Mouse (Mus musculus) neural tube, embryonic 11.5 days (tissue): ENCODE data around the gene Schip1. TPM values are rescaled to one million over a fixed set of nuclear protein-coding genes. Genes with fewer than 3 reads are reported as not detected.

Source experiments
- ATAC-seq: fragments of 200-750 bp; cut with Nextera tagmentation; 2 replicates; pipeline ENCODE4 v1.8.0; 2017; ENCODE audit warnings: moderate number of reproducible peaks, mild to moderate bottlenecking, moderate TSS enrichment, moderate library complexity; ENCODE audit not compliant: insufficient read depth, low FRiP score, low TSS enrichment
- DNase-seq: peaks from one replicate; pipeline ENCODE4 v3.0.0-alpha.2; 2015; ENCODE audit warnings: low spot score
- H3K27ac ChIP-seq: fragments of 300-500 bp; sonication (generic); 2 replicates; pipeline ENCODE4 v1.5.1; 2014; ENCODE audit warnings: low read depth, mild to moderate bottlenecking, low read length
- H3K27me3 ChIP-seq: fragments of 300-500 bp; sonication (generic); 2 replicates; pipeline ENCODE4 v1.6.1; 2014; ENCODE audit warnings: mild to moderate bottlenecking, low read length, mixed read lengths; ENCODE audit not compliant: control insufficient read depth, insufficient read depth
- H3K36me3 ChIP-seq: fragments of 300-500 bp; sonication (generic); 2 replicates; pipeline ENCODE4 v1.6.1; 2014; ENCODE audit warnings: mild to moderate bottlenecking, low read length, moderate library complexity, mixed read lengths; ENCODE audit not compliant: control insufficient read depth, insufficient read depth
- H3K4me1 ChIP-seq: fragments of 300-500 bp; sonication (generic); 2 replicates; pipeline ENCODE4 v1.6.1; 2014; ENCODE audit warnings: low read length, mixed read lengths; ENCODE audit not compliant: control insufficient read depth, insufficient read depth
- H3K4me2 ChIP-seq: fragments of 300-500 bp; sonication (generic); 2 replicates; pipeline ENCODE4 v1.6.1; 2014; ENCODE audit warnings: low read depth, mild to moderate bottlenecking, moderate library complexity
- H3K4me3 ChIP-seq: fragments of 300-500 bp; sonication (generic); 2 replicates; pipeline ENCODE4 v1.5.1; 2014; ENCODE audit warnings: low read depth, low read length
- H3K9ac ChIP-seq: fragments of 300-500 bp; sonication (generic); 2 replicates; pipeline ENCODE4 v1.6.1; 2014; ENCODE audit warnings: mild to moderate bottlenecking, low read length
- H3K9me3 ChIP-seq: fragments of 300-500 bp; sonication (generic); 2 replicates; pipeline ENCODE4 v1.6.1; 2016; ENCODE audit warnings: low read length; ENCODE audit not compliant: control insufficient read depth
- WGBS: fragments of 180-500 bp; shearing (Covaris S2); extraction: QIAGEN DNeasy Blood & Tissue Kit; methylation state at CpG from one replicate; pipeline ENCODE4 v1.1.7; 2014; 5-methylcytosine and 5-hydroxymethylcytosine counted together
- polyA plus RNA-seq: library from polyadenylated mRNA; unstranded; fragments of >200 nt; fragmentation: Nextera tagmentation; extraction: Ambion mirVana; gene quantifications from 2 replicates; pipeline ENCODE4 v1.2.1, GENCODE M21; 2014

Schip1 gene
- polyA plus RNA-seq, 1 experiment from 2014 or later, result 87.2 TPM

- no peak overlapping the region for H3K4me3 ChIP-seq
- H3K9ac ChIP-seq, result no peak overlapping the region
- no peak overlapping the region for H3K27ac ChIP-seq
- no peaks in the 10 kb centered on the region for H3K4me1 ChIP-seq
- H3K36me3 ChIP-seq, result no peaks in the 10 kb centered on the region
- H3K27me3 ChIP-seq, result no peaks in the 10 kb centered on the region
- H3K4me2 ChIP-seq, result no peak overlapping the region
- no peaks in the 10 kb centered on the region for H3K9me3 ChIP-seq
- DNase-seq, result no peak
- 54% methylated on average over 2 of the region's 2 CpGs for WGBS
- ATAC-seq, result no peak
Observed at GRCm38 (mm10) chr3:68332515-68332914, 267.9 kb downstream of the Schip1 start.

GRCm38 (mm10) chr3:68335501-68335900 is 270.9 kb downstream of the Schip1 start:
- Histone ChIP-seq H3K9me3 (no peaks in the 10 kb centered on the region), H3K4me3 (no peak overlapping the region), H3K4me1 (no peaks in the 10 kb centered on the region), H3K27me3 (no peaks in the 10 kb centered on the region), H3K9ac (no peak overlapping the region), H3K36me3 (no peaks in the 10 kb centered on the region), H3K27ac (no peak overlapping the region), H3K4me2 (no peak overlapping the region)
- ATAC-seq (no peak), DNase-seq (no peak)
- 92% methylated on average over 4 of the region's 4 CpGs for WGBS

GRCm38 (mm10) chr3:68350624-68351023 is 286.0 kb downstream of the Schip1 start:
- Histone ChIP-seq H3K4me1 (no peaks in the 10 kb centered on the region; the same call in 1 of the 2 replicates), H3K36me3 (no peaks in the 10 kb centered on the region), H3K4me2 (no peak overlapping the region), H3K9ac (no peak overlapping the region), H3K27ac (no peak overlapping the region), H3K27me3 (no peaks in the 10 kb centered on the region), H3K9me3 (no peaks in the 10 kb centered on the region), H3K4me3 (no peak overlapping the region)
- 60% methylated on average over 6 of the region's 6 CpGs for WGBS
- DNase-seq, result no peak
- ATAC-seq, result no peak

- no peak for ATAC-seq
- H3K27ac ChIP-seq, result no peak overlapping the region
- 44% methylated on average over 3 of the region's 3 CpGs for WGBS
Observed at GRCm38 (mm10) chr3:68351461-68351860, 286.9 kb downstream of the Schip1 start.

GRCm38 (mm10) chr3:68352961-68353360 is 288.4 kb downstream of the Schip1 start:
- Histone ChIP-seq H3K4me2 (no peak overlapping the region), H3K27me3 (no peaks in the 10 kb centered on the region), H3K27ac (no peak overlapping the region), H3K4me3 (no peak overlapping the region), H3K9ac (no peak overlapping the region), H3K36me3 (no peaks in the 10 kb centered on the region), H3K4me1 (no peaks in the 10 kb centered on the region; the same call in 1 of the 2 replicates), H3K9me3 (no peaks in the 10 kb centered on the region)
- DNase-seq (no peak), ATAC-seq (no peak)
- WGBS, result 91% methylated on average over 7 of the region's 7 CpGs

More at GRCm38 (mm10) chr3:68351461-68351860, 286.9 kb downstream of the Schip1 start:
- no peak overlapping the region for H3K9ac ChIP-seq
- no peaks in the 10 kb centered on the region for H3K9me3 ChIP-seq
- H3K27me3 ChIP-seq, result no peaks in the 10 kb centered on the region
- H3K4me1 ChIP-seq, result no peaks in the 10 kb centered on the region; the same call in 1 of the 2 replicates
- H3K4me3 ChIP-seq, result no peak overlapping the region
- DNase-seq, result no peak
- H3K36me3 ChIP-seq, result no peaks in the 10 kb centered on the region
- H3K4me2 ChIP-seq, result no peak overlapping the region

GRCm38 (mm10) chr3:68353492-68353891 is 288.9 kb downstream of the Schip1 start:
- H3K4me3 ChIP-seq, result no peak overlapping the region
- DNase-seq, result no peak
- H3K4me1 ChIP-seq, result no peaks in the 10 kb centered on the region; the same call in 1 of the 2 replicates
- no peak overlapping the region for H3K4me2 ChIP-seq
- no peaks in the 10 kb centered on the region for H3K27me3 ChIP-seq
- H3K36me3 ChIP-seq, result no peaks in the 10 kb centered on the region
- no peaks in the 10 kb centered on the region for H3K9me3 ChIP-seq
- ATAC-seq, result no peak
- 61% methylated on average over 3 of the region's 3 CpGs for WGBS
- H3K9ac ChIP-seq, result no peak overlapping the region
- H3K27ac ChIP-seq, result no peak overlapping the region

- ATAC-seq (no peak), DNase-seq (no peak)
- Histone ChIP-seq H3K4me1 (no peaks in the 10 kb centered on the region), H3K27me3 (no peaks in the 10 kb centered on the region), H3K4me2 (no peak overlapping the region), H3K36me3 (no peaks in the 10 kb centered on the region), H3K9me3 (no peaks in the 10 kb centered on the region), H3K9ac (no peak overlapping the region), H3K4me3 (no peak overlapping the region), H3K27ac (no peak overlapping the region)
- 67% methylated on average over 2 of the region's 2 CpGs for WGBS
Observed at GRCm38 (mm10) chr3:68356516-68356915, 291.9 kb downstream of the Schip1 start.

GRCm38 (mm10) chr3:68368029-68368428 is 303.4 kb downstream of the Schip1 start:
- Histone ChIP-seq H3K4me1 (no peaks in the 10 kb centered on the region), H3K9ac (no peak overlapping the region), H3K9me3 (no peaks in the 10 kb centered on the region)

GRCm38 (mm10) chr3:68372925-68373324 is 308.3 kb downstream of the Schip1 start:
- Histone ChIP-seq H3K9ac (no peak overlapping the region), H3K27ac (no peak overlapping the region), H3K9me3 (no peaks in the 10 kb centered on the region), H3K27me3 (no peaks in the 10 kb centered on the region), H3K4me3 (no peak overlapping the region), H3K36me3 (no peaks in the 10 kb centered on the region), H3K4me1 (no peaks in the 10 kb centered on the region), H3K4me2 (no peak overlapping the region)
- no CpG with 5 or more reads among the region's 1 CpGs for WGBS
- DNase-seq (no peak), ATAC-seq (no peak)

More at GRCm38 (mm10) chr3:68368029-68368428, 303.4 kb downstream of the Schip1 start:
- DNase-seq (no peak), ATAC-seq (no peak)
- Histone ChIP-seq H3K4me3 (no peak overlapping the region), H3K27ac (no peak overlapping the region), H3K27me3 (no peaks in the 10 kb centered on the region), H3K4me2 (no peak overlapping the region), H3K36me3 (no peaks in the 10 kb centered on the region)
